Mouse (Mus musculus) heart, embryonic 12.5 days (tissue): ENCODE results near the gene Btd. TPM values are rescaled to one million over a fixed set of nuclear protein-coding genes. Genes with fewer than 3 reads are reported as not detected.
A peak's percentile ranks its signal among the peaks of the same experiment; 100 is the strongest.

Experiments used
- ATAC-seq: fragments of 200-750 bp; cut with Nextera tagmentation; 2 replicates; pipeline ENCODE4 v1.8.0; 2017; ENCODE audit warnings: moderate TSS enrichment, moderate library complexity; ENCODE audit not compliant: insufficient number of reproducible peaks, low FRiP score
- H3K27ac ChIP-seq: fragments of 300-500 bp; sonication (generic); 2 replicates; pipeline ENCODE4 v1.5.1; 2016; ENCODE audit warnings: mild to moderate bottlenecking, moderate library complexity; ENCODE audit not compliant: poor library complexity, severe bottlenecking
- H3K27me3 ChIP-seq: fragments of 300-500 bp; sonication (generic); replicated peaks from 2 replicates; pipeline ENCODE4 v1.6.1; 2016; ENCODE audit warnings: mild to moderate bottlenecking, moderate library complexity
- H3K36me3 ChIP-seq: fragments of 300-500 bp; sonication (generic); 2 replicates; pipeline ENCODE4 v1.6.1; 2016; ENCODE audit warnings: mild to moderate bottlenecking, moderate library complexity
- H3K4me1 ChIP-seq: fragments of 300-500 bp; sonication (generic); replicated peaks from 2 replicates; pipeline ENCODE4 v1.6.1; 2016; ENCODE audit warnings: mild to moderate bottlenecking
- H3K4me2 ChIP-seq: fragments of 300-500 bp; sonication (generic); 2 replicates; pipeline ENCODE4 v1.6.1; 2016; ENCODE audit warnings: mild to moderate bottlenecking, moderate library complexity
- H3K4me3 ChIP-seq: fragments of 300-500 bp; sonication (generic); 2 replicates; pipeline ENCODE4 v1.5.1; 2016; ENCODE audit warnings: mild to moderate bottlenecking
- H3K9ac ChIP-seq: fragments of 300-500 bp; sonication (generic); 2 replicates; pipeline ENCODE4 v1.6.1; 2016; ENCODE audit warnings: mild to moderate bottlenecking, moderate library complexity
- H3K9me3 ChIP-seq: fragments of 300-500 bp; sonication (generic); replicated peaks from 2 replicates; pipeline ENCODE4 v1.6.1; 2016; ENCODE audit warnings: mild to moderate bottlenecking, moderate library complexity
- WGBS: fragments of 180-500 bp; shearing (Covaris S2); methylation state at CpG from one replicate; pipeline ENCODE4 v1.1.7; 2016; 5-methylcytosine and 5-hydroxymethylcytosine counted together
- polyA plus RNA-seq: library from polyadenylated mRNA; unstranded; fragments of >200 nt; fragmentation: Nextera tagmentation; extraction: Ambion mirVana; gene quantifications from 2 replicates; pipeline ENCODE4 v1.2.1, GENCODE M21; 2016

The Btd gene
- polyA plus RNA-seq, 1 experiment from 2014 or later: 23.1 TPM

DNA sequence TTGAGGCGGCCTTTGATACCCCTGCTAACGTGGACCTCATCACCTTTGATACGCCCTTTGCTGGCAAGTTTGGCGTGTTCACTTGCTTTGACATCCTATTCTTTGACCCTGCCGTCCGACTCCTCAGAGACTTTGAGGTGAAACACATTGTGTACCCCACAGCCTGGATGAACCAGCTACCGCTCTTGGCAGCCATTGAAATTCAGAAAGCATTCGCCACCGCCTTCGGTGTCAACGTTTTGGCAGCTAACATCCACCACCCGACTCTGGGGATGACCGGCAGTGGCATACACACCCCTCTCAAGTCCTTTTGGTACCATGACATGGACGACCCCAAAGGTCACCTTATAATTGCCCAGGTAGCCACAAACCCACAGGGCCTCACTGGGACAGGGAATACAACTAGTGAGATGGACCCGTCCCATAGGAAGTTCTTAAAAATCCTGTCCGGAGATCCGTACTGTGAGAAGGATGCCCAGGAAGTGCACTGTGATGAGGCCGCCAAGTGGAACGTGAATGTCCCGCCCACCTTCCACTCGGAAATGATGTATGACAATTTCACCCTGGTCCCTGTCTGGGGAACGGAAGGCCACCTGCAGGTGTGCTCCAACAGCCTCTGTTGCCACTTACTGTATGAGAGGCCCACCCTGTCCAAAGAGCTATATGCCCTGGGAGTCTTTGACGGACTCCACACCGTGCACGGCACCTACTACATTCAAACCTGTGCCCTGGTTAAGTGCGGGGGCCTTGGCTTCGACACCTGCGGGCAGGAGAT is 26.3 kb downstream of the Btd start:
- Histone ChIP-seq H3K4me3 (no peak overlapping the region), H3K27ac (no peak overlapping the region), H3K9me3 (no peaks in the 10 kb centered on the region), H3K27me3 (no peaks in the 10 kb centered on the region), H3K9ac (no peak overlapping the region), H3K4me2 (no peak overlapping the region), H3K4me1 (peaks cover 46% of the 10 kb centered on the region), H3K36me3 (peaks cover 15% of the 10 kb centered on the region)
- ATAC-seq: no peak
- 93% methylated on average over 28 of the region's 28 CpGs for WGBS

DNA sequence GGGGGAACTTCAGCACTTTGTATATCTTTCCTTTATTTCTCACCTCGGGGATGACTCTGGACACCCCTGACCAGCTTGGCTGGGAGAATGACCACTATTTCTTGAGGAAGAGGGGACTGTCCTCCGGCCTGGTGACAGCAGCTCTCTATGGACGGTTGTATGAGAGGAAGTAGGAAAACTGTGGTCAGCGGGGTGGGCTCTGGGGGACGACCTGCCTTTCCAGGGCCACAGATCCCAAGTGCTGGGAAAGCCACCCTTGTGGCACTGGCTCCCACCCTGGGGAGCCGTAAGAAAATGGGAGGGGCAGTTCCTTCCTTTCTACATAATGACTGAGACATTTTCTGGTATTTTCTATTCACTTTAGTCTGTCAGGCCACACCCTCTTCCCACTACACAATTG is 26.9 kb downstream of the Btd start:
- peaks cover 40% of the 10 kb centered on the region for H3K4me1 ChIP-seq
- H3K4me3 ChIP-seq: no peak overlapping the region
- ATAC-seq: no peak
- no peaks in the 10 kb centered on the region for H3K9me3 ChIP-seq
- 76% methylated on average over 6 of the region's 6 CpGs for WGBS
- H3K27me3 ChIP-seq: no peaks in the 10 kb centered on the region
- no peak overlapping the region for H3K4me2 ChIP-seq
- peaks cover 15% of the 10 kb centered on the region for H3K36me3 ChIP-seq
- H3K27ac ChIP-seq: no peak overlapping the region
- H3K9ac ChIP-seq: no peak overlapping the region

DNA sequence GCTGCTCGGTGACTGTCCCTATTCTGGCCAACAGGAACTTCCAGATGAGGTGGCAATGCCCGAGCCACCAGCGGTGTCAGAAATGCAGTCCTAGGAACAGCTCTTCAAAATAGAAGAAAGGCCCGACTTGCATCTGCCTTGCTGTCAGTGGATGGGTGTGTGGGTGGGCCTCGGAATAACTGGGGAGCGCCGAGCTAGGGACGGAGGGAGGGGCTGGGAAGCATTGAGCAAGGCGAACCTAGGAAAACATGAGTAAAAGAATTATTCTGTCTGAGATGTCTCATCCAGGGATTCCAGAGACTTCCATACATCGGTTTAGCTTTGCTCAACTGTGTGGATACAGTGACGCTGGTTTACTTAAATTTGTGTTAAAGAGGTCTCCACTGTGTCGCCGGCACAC is 27.5 kb downstream of the Btd start:
- H3K27me3 ChIP-seq: no peaks in the 10 kb centered on the region
- H3K36me3 ChIP-seq: peaks cover 15% of the 10 kb centered on the region
- no peak overlapping the region for H3K4me3 ChIP-seq
- H3K4me2 ChIP-seq: no peak overlapping the region
- no peaks in the 10 kb centered on the region for H3K9me3 ChIP-seq
- peak overlapping the region; percentile 52; the same call in 1 of the 2 replicates for H3K27ac ChIP-seq
- no peak for ATAC-seq
- no peak overlapping the region for H3K9ac ChIP-seq
- WGBS: 81% methylated on average over 13 of the region's 13 CpGs
- H3K4me1 ChIP-seq: peaks cover 34% of the 10 kb centered on the region

DNA sequence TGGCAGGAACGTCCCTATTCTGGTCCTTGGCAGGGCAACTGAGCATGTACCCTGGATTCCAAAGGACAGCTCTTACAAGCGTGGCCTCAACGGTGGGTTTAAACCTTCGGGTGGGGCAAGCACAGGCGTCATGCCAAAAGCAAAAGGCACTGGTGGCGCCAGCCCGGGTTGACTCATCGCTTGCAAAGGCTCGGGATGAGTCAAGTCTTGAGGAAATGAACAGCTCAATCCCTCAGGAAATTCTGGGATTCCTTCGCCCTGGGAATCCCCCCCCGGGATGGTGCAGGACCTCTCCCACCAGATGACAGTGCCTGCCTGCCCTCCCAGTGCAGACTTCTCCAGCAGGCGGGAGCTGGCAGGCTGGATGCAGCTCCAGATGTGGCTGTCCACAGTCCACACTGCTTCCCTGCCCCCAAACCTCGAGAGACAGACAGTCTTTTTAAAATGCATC is 28.4 kb downstream of the Btd start:
- 0 out of 2 replicates have a peak overlapping the region, but pooled peaks have one; percentile 13 for H3K4me2 ChIP-seq
- peak; percentile 54 for ATAC-seq
- WGBS: 52% methylated on average over 13 of the region's 13 CpGs

DNA sequence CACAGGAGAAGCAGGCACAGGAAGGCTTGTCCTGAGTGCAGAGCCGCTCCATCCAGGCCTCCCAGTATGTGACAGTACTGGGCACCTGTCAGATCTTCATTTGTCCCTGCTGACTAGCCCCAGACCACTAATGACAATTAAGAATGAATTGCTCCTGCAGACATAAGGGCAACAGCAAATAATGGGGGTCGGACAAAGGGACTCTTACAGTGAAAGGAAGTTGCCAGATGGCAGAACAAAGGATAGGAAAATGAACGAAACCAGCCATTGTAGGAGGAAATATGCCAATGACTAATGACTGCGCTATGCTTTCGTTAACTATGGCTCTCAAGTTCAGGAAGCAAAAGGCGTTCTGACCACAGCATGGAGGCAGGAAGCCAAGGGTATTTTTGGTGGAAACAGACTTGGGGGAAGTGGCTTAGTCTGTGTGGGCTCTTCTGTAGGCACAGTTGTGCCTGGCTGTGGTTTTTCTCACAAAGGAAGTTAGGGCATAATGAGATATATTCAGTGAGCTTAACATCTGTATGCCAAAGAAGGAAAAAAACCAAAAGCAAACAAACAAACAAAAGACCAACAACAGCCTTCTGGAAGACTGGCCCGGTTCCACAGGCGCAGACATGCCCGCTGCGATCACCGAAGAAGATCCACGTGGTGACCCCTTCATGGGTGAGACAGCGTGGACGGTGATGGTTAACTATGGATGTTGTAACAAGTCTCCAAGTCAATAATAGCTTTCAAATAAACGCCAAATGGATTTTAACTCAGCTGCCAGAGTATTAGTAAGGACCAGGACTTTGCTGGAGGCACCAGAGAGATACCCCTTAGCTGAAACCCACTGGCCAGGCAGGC is 29.0 kb downstream of the Btd start:
- 0 out of 2 replicates have a peak overlapping the region, but pooled peaks have one; percentile 13 for H3K4me2 ChIP-seq
- peaks cover 15% of the 10 kb centered on the region for H3K36me3 ChIP-seq
- H3K27ac ChIP-seq: peak overlapping the region; percentile 52
- H3K27me3 ChIP-seq: no peaks in the 10 kb centered on the region
- 77% methylated on average over 15 of the region's 15 CpGs for WGBS
- no peak overlapping the region for H3K9ac ChIP-seq
- H3K9me3 ChIP-seq: no peaks in the 10 kb centered on the region
- ATAC-seq: 0 out of 2 replicates have a peak, but pooled peaks have one; percentile 12
- H3K4me3 ChIP-seq: no peak overlapping the region
- H3K4me1 ChIP-seq: peaks cover 20% of the 10 kb centered on the region

More for the DNA sequence above, 28.4 kb downstream of the Btd start:
- peaks cover 25% of the 10 kb centered on the region for H3K4me1 ChIP-seq
- peak overlapping the region; percentile 52 for H3K27ac ChIP-seq
- H3K36me3 ChIP-seq: peaks cover 15% of the 10 kb centered on the region
- H3K9me3 ChIP-seq: no peaks in the 10 kb centered on the region
- no peak overlapping the region for H3K4me3 ChIP-seq
- no peak overlapping the region for H3K9ac ChIP-seq
- no peaks in the 10 kb centered on the region for H3K27me3 ChIP-seq

DNA sequence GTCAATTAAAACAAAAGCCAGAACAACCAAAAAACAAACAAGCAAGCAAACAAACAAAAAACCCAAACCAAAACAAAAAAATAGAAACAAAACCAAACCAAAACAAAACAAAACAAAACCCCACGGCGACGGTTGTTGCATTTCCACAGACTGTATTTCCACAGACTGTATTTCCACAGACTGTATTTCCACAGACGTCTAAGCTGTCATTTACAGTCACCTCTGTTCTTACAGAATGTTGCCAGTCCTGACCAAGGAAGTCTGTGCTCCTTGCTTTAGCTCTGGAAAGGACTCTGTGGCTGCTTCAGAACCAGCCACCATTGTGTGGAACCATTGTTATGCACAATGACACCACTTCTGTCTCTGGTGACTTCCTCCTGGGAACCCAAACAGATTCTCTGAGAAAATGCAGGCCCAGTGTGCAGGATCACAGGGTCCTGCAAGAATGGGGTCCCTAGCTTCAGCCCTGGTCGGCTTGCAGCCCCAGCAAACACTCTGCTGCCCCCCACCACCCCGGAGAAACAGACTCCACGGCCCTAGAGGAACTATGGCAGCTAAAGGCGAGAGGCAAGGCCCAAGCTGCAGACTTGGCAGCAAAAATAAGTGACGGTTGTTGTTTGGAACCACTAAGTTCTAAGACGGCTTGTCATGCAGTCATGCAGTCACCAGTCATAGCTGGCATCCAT is 30.9 kb downstream of the Btd start:
- Histone ChIP-seq H3K27me3 (no peaks in the 10 kb centered on the region), H3K4me2 (no peak overlapping the region), H3K36me3 (peaks cover 11% of the 10 kb centered on the region), H3K4me3 (no peak overlapping the region), H3K4me1 (peaks cover 13% of the 10 kb centered on the region), H3K9me3 (no peaks in the 10 kb centered on the region), H3K27ac (no peak overlapping the region), H3K9ac (no peak overlapping the region)
- ATAC-seq: no peak
- 71% methylated on average over 10 of the region's 10 CpGs for WGBS

DNA sequence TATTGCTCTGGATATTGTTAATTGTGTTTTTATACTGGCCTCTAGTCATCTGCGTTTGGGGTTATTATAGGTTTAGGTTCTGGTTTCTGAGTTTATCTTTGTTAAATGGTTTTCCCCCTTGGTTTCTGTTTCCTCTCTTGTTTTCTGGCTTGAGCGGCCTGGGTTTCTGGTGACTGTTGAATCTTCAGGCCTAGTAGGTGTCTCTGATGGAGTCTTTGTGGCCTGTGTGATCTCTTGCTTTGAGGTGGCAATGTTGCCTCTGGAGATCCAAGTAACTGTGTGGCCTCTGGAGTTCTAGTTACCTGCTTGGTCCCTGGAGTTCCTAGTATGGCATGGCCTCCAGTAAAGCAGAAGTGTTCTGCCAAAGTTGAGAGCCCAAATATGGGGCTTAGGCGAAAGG is 39.8 kb downstream of the Btd start:
- no peak overlapping the region for H3K4me3 ChIP-seq
- H3K36me3 ChIP-seq: no peaks in the 10 kb centered on the region
- H3K9ac ChIP-seq: no peak overlapping the region
- no peak overlapping the region for H3K4me2 ChIP-seq
- H3K27ac ChIP-seq: no peak overlapping the region
- H3K9me3 ChIP-seq: no peaks in the 10 kb centered on the region
- no peak for ATAC-seq
- H3K27me3 ChIP-seq: no peaks in the 10 kb centered on the region
- WGBS: 73% methylated on average over 3 of the region's 3 CpGs
- H3K4me1 ChIP-seq: 0 out of 2 replicates have a peak, but pooled peaks cover 4% of the 10 kb centered on the region

DNA sequence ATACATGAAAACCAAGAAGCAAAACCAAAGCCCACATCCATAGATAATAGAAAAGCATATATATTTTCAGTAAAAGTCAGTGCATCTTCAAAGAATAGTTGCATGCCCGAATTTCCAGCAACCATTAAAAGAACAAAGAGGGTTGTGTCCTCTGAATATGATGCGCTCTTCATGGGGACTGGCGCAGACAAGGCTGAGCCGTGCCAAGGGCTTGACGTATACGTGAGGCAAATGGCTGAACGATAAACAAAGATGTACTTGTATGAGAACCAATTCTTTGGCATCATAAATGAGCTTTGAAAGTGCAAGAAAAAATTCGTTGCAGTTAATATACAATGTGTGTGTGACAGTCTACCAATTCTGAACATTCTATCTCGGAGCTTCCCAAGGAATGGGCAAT is 40.5 kb downstream of the Btd start:
- WGBS: 85% methylated on average over 9 of the region's 9 CpGs
- Histone ChIP-seq H3K4me1 (0 out of 2 replicates have a peak, but pooled peaks cover 4% of the 10 kb centered on the region), H3K36me3 (no peaks in the 10 kb centered on the region), H3K4me2 (no peak overlapping the region), H3K27me3 (no peaks in the 10 kb centered on the region), H3K27ac (no peak overlapping the region), H3K9ac (no peak overlapping the region), H3K4me3 (no peak overlapping the region), H3K9me3 (no peaks in the 10 kb centered on the region)
- ATAC-seq: no peak

DNA sequence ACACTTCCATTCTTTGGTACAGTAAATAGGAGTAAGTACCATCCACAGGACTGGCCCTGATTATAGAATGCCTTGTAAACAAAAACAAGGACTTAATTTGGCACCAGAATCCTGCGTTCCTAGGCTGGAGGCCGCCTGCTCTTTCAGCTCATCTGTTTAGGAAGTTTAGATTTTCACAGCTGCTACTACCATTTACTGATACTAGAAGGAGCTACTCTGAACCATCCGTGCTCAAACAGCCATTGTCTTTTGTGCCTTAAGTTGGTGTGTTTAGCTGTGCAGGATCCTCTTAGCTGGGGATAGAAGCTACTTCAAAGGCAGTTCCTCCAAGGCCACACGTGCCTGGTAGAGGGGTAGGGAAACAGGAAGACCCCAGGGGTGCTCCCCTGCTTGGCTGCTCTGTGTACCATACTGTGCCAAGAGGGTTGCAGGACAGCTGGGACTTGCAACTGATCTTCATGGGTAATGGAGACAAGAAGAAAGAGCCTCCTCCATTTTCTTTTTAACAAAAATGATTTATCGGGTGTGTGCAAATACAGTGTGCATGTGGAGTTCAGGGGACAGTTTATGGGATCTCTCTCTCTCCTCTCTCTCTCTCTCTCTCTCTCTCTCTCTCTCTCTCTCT is 41.2 kb downstream of the Btd start:
- ATAC-seq: no peak
- Histone ChIP-seq H3K27ac (no peak overlapping the region), H3K9me3 (no peaks in the 10 kb centered on the region), H3K4me1 (0 out of 2 replicates have a peak, but pooled peaks cover 4% of the 10 kb centered on the region), H3K27me3 (no peaks in the 10 kb centered on the region), H3K4me2 (no peak overlapping the region), H3K9ac (no peak overlapping the region), H3K4me3 (no peak overlapping the region), H3K36me3 (no peaks in the 10 kb centered on the region)
- WGBS: 55% methylated on average over 5 of the region's 5 CpGs

DNA sequence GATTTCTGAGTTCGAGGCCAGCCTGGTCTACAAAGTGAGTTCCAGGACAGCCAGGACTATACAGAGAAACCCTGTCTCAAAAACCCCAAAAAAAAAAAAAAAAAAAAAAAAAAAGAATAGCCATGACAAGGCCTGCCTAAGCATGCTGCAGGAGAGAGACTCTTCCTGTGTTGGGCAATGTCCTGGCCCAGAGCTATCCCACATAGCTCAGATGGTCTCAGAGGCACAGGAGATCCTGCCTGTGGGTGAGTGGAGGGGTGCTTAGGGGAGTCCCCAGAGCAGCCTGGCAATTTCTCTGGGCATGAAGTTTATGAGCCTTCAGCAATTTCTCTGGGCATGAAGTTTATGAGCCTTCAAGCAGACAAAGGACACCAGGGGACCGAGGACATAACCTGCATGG is 42.8 kb downstream of the Btd start:
- Histone ChIP-seq H3K9me3 (no peaks in the 10 kb centered on the region), H3K36me3 (no peaks in the 10 kb centered on the region), H3K27ac (no peak overlapping the region), H3K4me2 (no peak overlapping the region), H3K9ac (no peak overlapping the region), H3K4me1 (0 out of 2 replicates have a peak, but pooled peaks cover 4% of the 10 kb centered on the region), H3K27me3 (no peaks in the 10 kb centered on the region), H3K4me3 (no peak overlapping the region)
- no peak for ATAC-seq
- 79% methylated on average over 2 of the region's 2 CpGs for WGBS
